Mouse (Mus musculus): Measurements from ENCODE around the gene Rem2. TPM values are rescaled to one million over a fixed set of nuclear protein-coding genes. Genes with fewer than 3 reads are reported as not detected.

Gene Rem2
- total and polyA plus RNA-seq, 2 experiments = 0.10 TPM; not detected in 1

GRCm38 (mm10) chr14:54488350-54488749 lies 12.4 kb downstream of the Rem2 start:
- H3K4me3 ChIP-seq (ENCODE audit: insufficient read depth, low read depth, low read length) = no peak overlapping the region
- H3K79me2 ChIP-seq (ENCODE audit: control insufficient read depth, insufficient read depth, low read length) = no peaks in the 10 kb centered on the region
- no peak overlapping the region for H3K27ac ChIP-seq (replicated peaks; ENCODE audit: insufficient read depth, low read depth, low read length)
- H3K9ac ChIP-seq (ENCODE audit: low read depth, low read length) = no peak overlapping the region
- TF ChIP-seq CTCF (IDR thresholded peaks at IDR 0.05; ENCODE audit: low read depth, low read length) = no peak
- no peak for TF ChIP-seq POLR2A (IDR thresholded peaks at IDR 0.05; ENCODE audit: extremely low read depth, insufficient read depth, low read length)
- H3K36me3 ChIP-seq (ENCODE audit: control insufficient read depth, insufficient read depth, low read length) = no peaks in the 10 kb centered on the region
- no peak for DNase-seq (ENCODE audit: extremely low read depth, low read depth, low spot score)
- no peaks in the 10 kb centered on the region for H3K27me3 ChIP-seq (ENCODE audit: control insufficient read depth, insufficient read depth, low read length)
- H3K4me1 ChIP-seq (ENCODE audit: control insufficient read depth, insufficient read depth, low read length) = no peaks in the 10 kb centered on the region

GRCm38 (mm10) chr14:54492345-54493131 lies 16.6 kb downstream of the Rem2 start:
- Histone ChIP-seq H3K79me2 (ENCODE audit: control insufficient read depth, insufficient read depth, low read length) (no peaks in the 10 kb centered on the region), H3K27ac (replicated peaks; ENCODE audit: insufficient read depth, low read depth, low read length) (no peak overlapping the region), H3K36me3 (ENCODE audit: control insufficient read depth, insufficient read depth, low read length) (no peaks in the 10 kb centered on the region), H3K27me3 (ENCODE audit: control insufficient read depth, insufficient read depth, low read length) (no peaks in the 10 kb centered on the region), H3K4me3 (ENCODE audit: insufficient read depth, low read depth, low read length) (no peak overlapping the region), H3K9ac (ENCODE audit: low read depth, low read length) (no peak overlapping the region), H3K4me1 (ENCODE audit: control insufficient read depth, insufficient read depth, low read length) (no peaks in the 10 kb centered on the region)
- DNase-seq (ENCODE audit: extremely low read depth, low read depth, low spot score) = no peak
- TF ChIP-seq CTCF (IDR thresholded peaks at IDR 0.05; ENCODE audit: low read depth, low read length) = no peak
- TF ChIP-seq POLR2A (IDR thresholded peaks at IDR 0.05; ENCODE audit: extremely low read depth, insufficient read depth, low read length) = no peak
- WGBS = 74% methylated on average over 18 of the region's 18 CpGs

GRCm38 (mm10) chr14:54493236-54493635 lies 17.3 kb downstream of the Rem2 start:
- Histone ChIP-seq H3K9ac (ENCODE audit: low read depth, low read length) (no peak overlapping the region), H3K36me3 (ENCODE audit: control insufficient read depth, insufficient read depth, low read length) (no peaks in the 10 kb centered on the region), H3K27me3 (ENCODE audit: control insufficient read depth, insufficient read depth, low read length) (no peaks in the 10 kb centered on the region), H3K79me2 (ENCODE audit: control insufficient read depth, insufficient read depth, low read length) (no peaks in the 10 kb centered on the region), H3K27ac (replicated peaks; ENCODE audit: insufficient read depth, low read depth, low read length) (no peak overlapping the region), H3K4me1 (ENCODE audit: control insufficient read depth, insufficient read depth, low read length) (no peaks in the 10 kb centered on the region), H3K4me3 (ENCODE audit: insufficient read depth, low read depth, low read length) (no peak overlapping the region)
- 88% methylated on average over 5 of the region's 5 CpGs for WGBS
- DNase-seq (ENCODE audit: extremely low read depth, low read depth, low spot score) = no peak
- TF ChIP-seq CTCF (IDR thresholded peaks at IDR 0.05; ENCODE audit: low read depth, low read length) (no peak), POLR2A (IDR thresholded peaks at IDR 0.05; ENCODE audit: extremely low read depth, insufficient read depth, low read length) (no peak)

- TF ChIP-seq POLR2A (IDR thresholded peaks at IDR 0.05; ENCODE audit: extremely low read depth, insufficient read depth, low read length) = no peak
- peak; percentile 93 for TF ChIP-seq CTCF (IDR thresholded peaks at IDR 0.05; ENCODE audit: low read depth, low read length)
- Histone ChIP-seq H3K4me3 (ENCODE audit: insufficient read depth, low read depth, low read length) (no peak overlapping the region), H3K9ac (ENCODE audit: low read depth, low read length) (no peak overlapping the region), H3K36me3 (ENCODE audit: control insufficient read depth, insufficient read depth, low read length) (no peaks in the 10 kb centered on the region), H3K27ac (replicated peaks; ENCODE audit: insufficient read depth, low read depth, low read length) (no peak overlapping the region), H3K27me3 (ENCODE audit: control insufficient read depth, insufficient read depth, low read length) (no peaks in the 10 kb centered on the region), H3K79me2 (ENCODE audit: control insufficient read depth, insufficient read depth, low read length) (no peaks in the 10 kb centered on the region), H3K4me1 (ENCODE audit: control insufficient read depth, insufficient read depth, low read length) (no peaks in the 10 kb centered on the region)
- WGBS = 2% methylated on average over 3 of the region's 3 CpGs
- DNase-seq (ENCODE audit: extremely low read depth, low read depth, low spot score) = peak; percentile 43
Measured at GRCm38 (mm10) chr14:54494234-54494633, 18.3 kb downstream of the Rem2 start.

GRCm38 (mm10) chr14:54496706-54497105 lies 20.8 kb downstream of the Rem2 start:
- H3K9ac ChIP-seq (ENCODE audit: low read depth, low read length) = no peak overlapping the region
- H3K4me1 ChIP-seq (ENCODE audit: control insufficient read depth, insufficient read depth, low read length) = no peaks in the 10 kb centered on the region
- H3K27ac ChIP-seq (replicated peaks; ENCODE audit: insufficient read depth, low read depth, low read length) = no peak overlapping the region
- no peaks in the 10 kb centered on the region for H3K79me2 ChIP-seq (ENCODE audit: control insufficient read depth, insufficient read depth, low read length)
- H3K27me3 ChIP-seq (ENCODE audit: control insufficient read depth, insufficient read depth, low read length) = no peaks in the 10 kb centered on the region
- H3K36me3 ChIP-seq (ENCODE audit: control insufficient read depth, insufficient read depth, low read length) = no peaks in the 10 kb centered on the region
- no peak for TF ChIP-seq CTCF (IDR thresholded peaks at IDR 0.05; ENCODE audit: low read depth, low read length)
- no peak for TF ChIP-seq POLR2A (IDR thresholded peaks at IDR 0.05; ENCODE audit: extremely low read depth, insufficient read depth, low read length)
- WGBS = 65% methylated on average over 14 of the region's 14 CpGs
- no peak for DNase-seq (ENCODE audit: extremely low read depth, low read depth, low spot score)
- H3K4me3 ChIP-seq (ENCODE audit: insufficient read depth, low read depth, low read length) = no peak overlapping the region

GRCm38 (mm10) chr14:54499330-54499729 lies 23.4 kb downstream of the Rem2 start:
- no peaks in the 10 kb centered on the region for H3K27me3 ChIP-seq (ENCODE audit: control insufficient read depth, insufficient read depth, low read length)
- H3K9ac ChIP-seq (ENCODE audit: low read depth, low read length) = no peak overlapping the region
- no peak overlapping the region for H3K27ac ChIP-seq (replicated peaks; ENCODE audit: insufficient read depth, low read depth, low read length)
- no peak for DNase-seq (ENCODE audit: extremely low read depth, low read depth, low spot score)
- no peaks in the 10 kb centered on the region for H3K79me2 ChIP-seq (ENCODE audit: control insufficient read depth, insufficient read depth, low read length)
- H3K36me3 ChIP-seq (ENCODE audit: control insufficient read depth, insufficient read depth, low read length) = no peaks in the 10 kb centered on the region
- TF ChIP-seq POLR2A (IDR thresholded peaks at IDR 0.05; ENCODE audit: extremely low read depth, insufficient read depth, low read length) (no peak), CTCF (IDR thresholded peaks at IDR 0.05; ENCODE audit: low read depth, low read length) (no peak)
- no peak overlapping the region for H3K4me3 ChIP-seq (ENCODE audit: insufficient read depth, low read depth, low read length)
- H3K4me1 ChIP-seq (ENCODE audit: control insufficient read depth, insufficient read depth, low read length) = no peaks in the 10 kb centered on the region
- WGBS = 61% methylated on average over 2 of the region's 2 CpGs
